Mouse (Mus musculus): ENCODE measurements around the gene Gpr39.

- TF ChIP-seq EP300 (optimal IDR thresholded peaks at IDR 0.05) (no peak), CTCF (IDR thresholded peaks at IDR 0.05; ENCODE audit: low read depth) (no peak)
These were observed 15.9 kb upstream of the Gpr39 start for GRCm38 (mm10) chr1:125660901-125661300.

All from stomach, postnatal 0 days (tissue).